ENCODE assay signal across 14 mouse cellular contexts in genomic region chr9:110750404-110751187, GRCm38 (mm10). TPM values are rescaled to one million over a fixed set of nuclear protein-coding genes. Genes with fewer than 3 reads are reported as not detected.
DNase-seq lines count a peak whose midpoint lies in the region; ATAC-seq lines count a peak whose summit lies in the region.
"Had no signal": no experiment of that assay in that cellular context is flagged by ENCODE, and none has a peak within 500 bp of the region (broad histone marks: within the 10 kb centered on the region; RNA-seq: fewer than 3 reads in every experiment).

No protein-coding gene starts in this region.

- H3K27me3 ChIP-seq in heart, embryonic 13.5 days (replicated peaks) = peaks cover 8% of the 10 kb centered on the region; the same call in 1 of the 2 replicates
- H3K27me3 ChIP-seq in limb, embryonic 10.5 days (ENCODE audit: low read depth, poor library complexity, severe bottlenecking) = peaks cover 56% of the 10 kb centered on the region
- no peaks in the 10 kb centered on the region for H3K27me3 ChIP-seq in hindbrain, embryonic 14.5 days (ENCODE audit: control insufficient read depth, insufficient read depth, low read length)

- no peaks in the 10 kb centered on the region for H3K36me3 ChIP-seq in heart, embryonic 13.5 days
- no peaks in the 10 kb centered on the region for H3K36me3 ChIP-seq in limb, embryonic 10.5 days
- H3K36me3 ChIP-seq in hindbrain, embryonic 14.5 days (replicated peaks; ENCODE audit: control insufficient read depth, insufficient read depth) = no peaks in the 10 kb centered on the region

- ATAC-seq in heart, embryonic 13.5 days (ENCODE audit: extremely low read depth, insufficient number of reproducible peaks, low FRiP score, low TSS enrichment) = peak; percentile 55; the same call in 1 of the 2 replicates
- ATAC-seq in hindbrain, embryonic 14.5 days (ENCODE audit: low FRiP score) = no peak; the same call in 1 of the 2 replicates

- WGBS in heart, embryonic 13.5 days = 9% methylated on average over 14 of the region's 14 CpGs
- 33% methylated on average over 14 of the region's 14 CpGs for WGBS in limb, embryonic 10.5 days
- WGBS in hindbrain, embryonic 14.5 days = 60% methylated on average over 14 of the region's 14 CpGs

- peak overlapping the region; percentile 67 for H3K9ac ChIP-seq in heart, embryonic 13.5 days
- H3K9ac ChIP-seq in hindbrain, embryonic 14.5 days = no peak overlapping the region

- H3K4me3 ChIP-seq in heart, embryonic 13.5 days = 0 out of 2 replicates have a peak overlapping the region, but pooled peaks have one; percentile 4
- no peak overlapping the region for H3K4me3 ChIP-seq in brown adipose tissue, adult 24 weeks (ENCODE audit: insufficient read depth, low read depth, low read length)
- peak overlapping the region; percentile 23; the same call in 1 of the 2 replicates for H3K4me3 ChIP-seq in limb, embryonic 10.5 days
- H3K4me3 ChIP-seq in hindbrain, embryonic 14.5 days (replicated peaks; ENCODE audit: low read length) = no peak overlapping the region

- H3K4me1 ChIP-seq in heart, embryonic 13.5 days = peaks cover 79% of the 10 kb centered on the region
- H3K4me1 ChIP-seq in brown adipose tissue, adult 24 weeks (ENCODE audit: control insufficient read depth, insufficient read depth, insufficient read length, low read length) = peaks cover 16% of the 10 kb centered on the region; the same call in 1 of the 2 replicates
- peaks cover 80% of the 10 kb centered on the region for H3K4me1 ChIP-seq in limb, embryonic 10.5 days
- H3K4me1 ChIP-seq in hindbrain, embryonic 14.5 days (replicated peaks; ENCODE audit: control insufficient read depth, insufficient read depth, low read length) = no peaks in the 10 kb centered on the region

- intact Hi-C loops in heart, postnatal 25 days (cut with DNase I) = no loop called here

- H3K27ac ChIP-seq in heart, embryonic 13.5 days (replicated peaks) = peak overlapping the region; percentile 86
- H3K27ac ChIP-seq in brown adipose tissue, adult 24 weeks (replicated peaks; ENCODE audit: low read depth, low read length) = peak overlapping the region; percentile 82
- peak overlapping the region; percentile 72 for H3K27ac ChIP-seq in limb, embryonic 10.5 days
- no peak overlapping the region for H3K27ac ChIP-seq in hindbrain, embryonic 14.5 days

- DNase-seq in heart, postnatal 25 days (ENCODE audit: low spot score) = no peak
- DNase-seq in forelimb bud, embryonic 11.5 days (ENCODE audit: low read depth, low spot score) = peak; percentile 65
- no peak for DNase-seq in limb, embryonic 10.5 days (ENCODE audit: low spot score)
- no peak for DNase-seq in frontal cortex, postnatal 36 days (ENCODE audit: low spot score in 2 of 2)
- no peak for DNase-seq in right cerebral cortex, postnatal 14 days
- DNase-seq in hindbrain, embryonic 14.5 days (ENCODE audit: low spot score) = no peak
- DNase-seq: gastrocnemius, postnatal 14 days; lung, postnatal 4 days; thymus, adult 2 months had no signal

- H3K9me3 ChIP-seq in heart, embryonic 13.5 days = no peaks in the 10 kb centered on the region
- no peaks in the 10 kb centered on the region for H3K9me3 ChIP-seq in limb, embryonic 10.5 days (replicated peaks)
- H3K9me3 ChIP-seq in hindbrain, embryonic 14.5 days (ENCODE audit: control insufficient read depth, low read length) = no peaks in the 10 kb centered on the region

- H3K4me2 ChIP-seq in heart, embryonic 13.5 days = peak overlapping the region; percentile 49
- no peak overlapping the region for H3K4me2 ChIP-seq in hindbrain, embryonic 14.5 days (replicated peaks)

RNA-seq across cellular contexts. Expression of gene Pth1r, which starts 3.7 kb away (rescaled TPM):
- 31.2 and 33.3 TPM in 2 replicates for polyA plus RNA-seq in heart, embryonic 13.5 days (2015; fragmentation: Nextera tagmentation; extraction: Ambion mirVana)
- 1 to 10 TPM; 7.6 to 7.9 TPM for total RNA-seq in heart, postnatal 25 days (2021)
- 23.3 and 25.4 TPM in 2 replicates for polyA plus RNA-seq in brown adipose tissue, adult 24 weeks (2012; ENCODE audit: insufficient read depth, insufficient read length, missing spikeins)
- polyA plus RNA-seq in limb, embryonic 10.5 days (2016; fragmentation: Nextera tagmentation; extraction: Ambion mirVana) = 36.3 and 49.2 TPM in 2 replicates
- 10.1 and 12.8 TPM in 2 replicates for polyA plus RNA-seq in hindbrain, embryonic 14.5 days (2014; fragmentation: Nextera tagmentation; extraction: Ambion mirVana)

RNA-seq across cellular contexts. Expression of gene Myl3, which starts 8.9 kb away (rescaled TPM):
- 3,771 and 4,285 TPM in 2 replicates for polyA plus RNA-seq in heart, embryonic 13.5 days (2015; fragmentation: Nextera tagmentation; extraction: Ambion mirVana)
- over 10,000 TPM; 11,742 to 12,072 TPM for total RNA-seq in heart, postnatal 25 days (2021)
- polyA plus RNA-seq in brown adipose tissue, adult 24 weeks (2012; ENCODE audit: insufficient read depth, insufficient read length, missing spikeins) = 17.2 and 23.5 TPM in 2 replicates
- 1.7 and 3.5 TPM in 2 replicates for polyA plus RNA-seq in limb, embryonic 10.5 days (2016; fragmentation: Nextera tagmentation; extraction: Ambion mirVana)
- 0.26 and 0.43 TPM in 2 replicates for polyA plus RNA-seq in hindbrain, embryonic 14.5 days (2014; fragmentation: Nextera tagmentation; extraction: Ambion mirVana)
- total RNA-seq: common myeloid progenitor, adult 5-6 weeks had no signal
- polyA plus RNA-seq: forebrain, embryonic 11.5 days had no signal

RNA-seq across cellular contexts. Expression of gene Prss42, which starts 47.4 kb away (rescaled TPM):
- polyA plus RNA-seq in heart, embryonic 13.5 days (2015; fragmentation: Nextera tagmentation; extraction: Ambion mirVana) = 0.11 TPM in 1 of 2 replicates, not detected in the other
- not detected for total RNA-seq in heart, postnatal 25 days (2021)
- not detected in 2 replicates for polyA plus RNA-seq in brown adipose tissue, adult 24 weeks (2012; ENCODE audit: insufficient read depth, insufficient read length, missing spikeins)
- not detected in 2 replicates for polyA plus RNA-seq in limb, embryonic 10.5 days (2016; fragmentation: Nextera tagmentation; extraction: Ambion mirVana)
- polyA plus RNA-seq in hindbrain, embryonic 14.5 days (2014; fragmentation: Nextera tagmentation; extraction: Ambion mirVana) = not detected in 2 replicates
- total RNA-seq: adrenal gland, adult 18-20 months; common myeloid progenitor, adult 5-6 weeks; gastrocnemius, postnatal 14 days had no signal
- polyA plus RNA-seq: forebrain, embryonic 11.5 days; thymus, adult 2 months had no signal

Comparison
In these comparisons a context has a peak if more than half of its experiments do, and no peak if none do; other contexts are left out.
1. H3K4me3 ChIP-seq: peak in heart, embryonic 13.5 days (single experiment) and limb, embryonic 10.5 days (single experiment); none in brown adipose tissue, adult 24 weeks (single experiment) and hindbrain, embryonic 14.5 days (single experiment).
2. RNA of gene Myl3, which starts 8.9 kb away (polyA plus RNA-seq): 3,771 to 4,285 TPM in heart, embryonic 13.5 days; 17.2 to 23.5 TPM in brown adipose tissue, adult 24 weeks, 1.7 to 3.5 TPM in limb, embryonic 10.5 days and 0.26 to 0.43 TPM in hindbrain, embryonic 14.5 days; every median in the first group is over 100 times any median in the second.